Mouse (Mus musculus) midbrain, postnatal 0 days (tissue): ENCODE data around the gene Gm10318. TPM values are rescaled to one million over a fixed set of nuclear protein-coding genes. Genes with fewer than 3 reads are reported as not detected.

Experiments
- ATAC-seq: fragments of 200-750 bp; cut with Nextera tagmentation; 2 replicates; pipeline ENCODE4 v1.8.0; 2017; ENCODE audit warnings: moderate number of reproducible peaks, mild to moderate bottlenecking, moderate TSS enrichment, moderate library complexity; ENCODE audit not compliant: low FRiP score
- DNase-seq: peaks from one replicate; pipeline ENCODE4 v3.0.0-alpha.2; 2015; ENCODE audit warnings: low spot score
- H3K27ac ChIP-seq: fragments of 300-500 bp; sonication (generic); 2 replicates; pipeline ENCODE4 v1.5.1; 2014; ENCODE audit warnings: low read depth, mild to moderate bottlenecking, low read length, mixed read lengths
- H3K27me3 ChIP-seq: fragments of 300-500 bp; sonication (generic); 2 replicates; pipeline ENCODE4 v1.6.1; 2014; ENCODE audit warnings: low read length, control low read depth, mixed read lengths; ENCODE audit not compliant: insufficient read depth
- H3K36me3 ChIP-seq: fragments of 300-500 bp; sonication (generic); 2 replicates; pipeline ENCODE4 v1.6.1; 2014; ENCODE audit warnings: low read length, control low read depth, mixed read lengths; ENCODE audit not compliant: insufficient read depth
- H3K4me1 ChIP-seq: fragments of 300-500 bp; sonication (generic); 2 replicates; pipeline ENCODE4 v1.6.1; 2014; ENCODE audit warnings: mild to moderate bottlenecking, control low read depth, antibody characterized with exemption, low read length, mixed read lengths; ENCODE audit not compliant: insufficient read depth
- H3K4me2 ChIP-seq: fragments of 300-500 bp; sonication (generic); 2 replicates; pipeline ENCODE4 v1.6.1; 2014; ENCODE audit warnings: low read depth, mild to moderate bottlenecking, low read length, mixed read lengths; ENCODE audit not compliant: poor library complexity, severe bottlenecking
- H3K4me3 ChIP-seq: fragments of 300-500 bp; sonication (generic); 2 replicates; pipeline ENCODE4 v1.5.1; 2014; ENCODE audit warnings: low read depth, mild to moderate bottlenecking, low read length, moderate library complexity
- H3K9ac ChIP-seq: fragments of 300-500 bp; sonication (generic); replicated peaks from 2 replicates; pipeline ENCODE4 v1.6.1; 2014; ENCODE audit warnings: mild to moderate bottlenecking, low read length, moderate library complexity, mixed read lengths; ENCODE audit not compliant: poor library complexity, severe bottlenecking
- H3K9me3 ChIP-seq: fragments of 300-500 bp; sonication (generic); 2 replicates; pipeline ENCODE4 v1.6.1; 2016; ENCODE audit warnings: low read length, control low read depth
- CTCF ChIP-seq: IDR thresholded peaks from 2 replicates; pipeline ENCODE4 v1.5.1; 2016; ENCODE audit warnings: antibody characterized with exemption, mild to moderate bottlenecking
- WGBS: fragments of 180-500 bp; shearing (Covaris S2); extraction: QIAGEN DNeasy Blood & Tissue Kit; methylation state at CpG from one replicate; pipeline ENCODE4 v1.1.7; 2014; 5-methylcytosine and 5-hydroxymethylcytosine counted together
- polyA plus RNA-seq: library from polyadenylated mRNA; unstranded; fragments of >200 nt; fragmentation: Nextera tagmentation; extraction: Ambion mirVana; gene quantifications from 2 replicates; pipeline ENCODE4 v1.2.1, GENCODE M21; 2015
- total RNA-seq: library from RNA; depleted of rRNA; stranded (reverse); fragments of >200 nt; gene quantifications from 2 replicates; pipeline ENCODE4 v1.2.3, GENCODE M21; 2014; rRNA removed

Gm10318 gene
- total and polyA plus RNA-seq, 2 experiments from 2014 or later, result not detected

DNA sequence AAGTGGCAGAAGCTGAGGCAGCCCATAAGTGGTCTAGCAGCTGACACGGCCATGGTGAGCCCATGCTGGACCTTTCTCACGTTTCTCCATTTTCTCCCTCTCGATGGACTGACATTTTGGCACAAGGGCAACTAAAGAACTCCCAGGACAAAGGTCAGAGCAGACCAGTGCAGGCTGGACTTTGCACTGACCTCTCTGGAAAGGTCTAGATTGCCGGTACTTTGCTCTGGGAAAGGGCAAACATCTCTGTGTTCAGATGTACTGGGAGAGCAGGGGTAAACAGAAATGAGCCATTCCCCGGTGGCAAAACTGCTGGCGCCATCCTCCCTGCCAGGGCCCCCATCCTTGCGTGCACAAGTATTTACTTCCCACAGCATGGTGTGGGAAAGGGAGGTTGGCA lies 47.5 kb downstream of the Gm10318 start:
- ATAC-seq, result no peak
- Histone ChIP-seq H3K27ac (no peak overlapping the region), H3K9me3 (no peaks in the 10 kb centered on the region), H3K4me1 (peaks cover 7% of the 10 kb centered on the region; the same call in 1 of the 2 replicates), H3K27me3 (no peaks in the 10 kb centered on the region), H3K4me2 (no peak overlapping the region), H3K4me3 (no peak overlapping the region), H3K36me3 (peaks cover 5% of the 10 kb centered on the region), H3K9ac (no peak overlapping the region)
- no peak for DNase-seq
- no peak for TF ChIP-seq CTCF
- WGBS, result 82% methylated on average over 7 of the region's 7 CpGs

GRCm38 (mm10) chr10:77900903-77901818 lies 48.5 kb downstream of the Gm10318 start:
- peak overlapping the region; percentile 53 for H3K4me3 ChIP-seq
- TF ChIP-seq CTCF, result no peak
- H3K4me2 ChIP-seq, result peak overlapping the region; percentile 70
- no peaks in the 10 kb centered on the region for H3K9me3 ChIP-seq
- peak overlapping the region; percentile 80 for H3K27ac ChIP-seq
- 83% methylated on average over 27 of the region's 27 CpGs for WGBS
- ATAC-seq (no peak), DNase-seq (no peak)
- peaks cover 5% of the 10 kb centered on the region for H3K36me3 ChIP-seq
- no peaks in the 10 kb centered on the region for H3K27me3 ChIP-seq
- peaks cover 7% of the 10 kb centered on the region; the same call in 1 of the 2 replicates for H3K4me1 ChIP-seq
- peak overlapping the region; percentile 81; the same call in 1 of the 2 replicates for H3K9ac ChIP-seq

- Histone ChIP-seq H3K4me2 (peak overlapping the region; percentile 70), H3K4me1 (peaks cover 7% of the 10 kb centered on the region; the same call in 1 of the 2 replicates), H3K9ac (peak overlapping the region; percentile 81), H3K27me3 (no peaks in the 10 kb centered on the region), H3K36me3 (peaks cover 5% of the 10 kb centered on the region), H3K4me3 (peak overlapping the region; percentile 53), H3K27ac (peak overlapping the region; percentile 80), H3K9me3 (no peaks in the 10 kb centered on the region)
- DNase-seq (peak; percentile 40), ATAC-seq (peak; percentile 51)
- WGBS, result under 1% methylated on average over 14 of the region's 14 CpGs
- TF ChIP-seq CTCF, result no peak
Measured at GRCm38 (mm10) chr10:77901871-77902210, 49.2 kb downstream of the Gm10318 start.

GRCm38 (mm10) chr10:77902211-77902893 lies 49.7 kb downstream of the Gm10318 start, which contains the start of gene Lrrc3:
Gene Lrrc3 (minus strand): TSS chr10:77902536.
- peak; percentile 72 for ATAC-seq
- H3K4me3 ChIP-seq, result peak within 1 kb of the TSS; percentile 53
- H3K9me3 ChIP-seq, result no peaks in the 10 kb centered on the region
- peak; percentile 70 for DNase-seq
- H3K27ac ChIP-seq, result peak within 1 kb of the TSS; percentile 80
- no peaks in the 10 kb centered on the region for H3K27me3 ChIP-seq
- WGBS, result under 1% methylated on average over 34 of the region's 46 CpGs
- H3K4me2 ChIP-seq, result peak within 1 kb of the TSS; percentile 70
- peaks cover 5% of the 10 kb centered on the region for H3K36me3 ChIP-seq
- peak; percentile 62 for TF ChIP-seq CTCF
- peaks cover 7% of the 10 kb centered on the region; the same call in 1 of the 2 replicates for H3K4me1 ChIP-seq
- peak within 1 kb of the TSS; percentile 81 for H3K9ac ChIP-seq

DNA sequence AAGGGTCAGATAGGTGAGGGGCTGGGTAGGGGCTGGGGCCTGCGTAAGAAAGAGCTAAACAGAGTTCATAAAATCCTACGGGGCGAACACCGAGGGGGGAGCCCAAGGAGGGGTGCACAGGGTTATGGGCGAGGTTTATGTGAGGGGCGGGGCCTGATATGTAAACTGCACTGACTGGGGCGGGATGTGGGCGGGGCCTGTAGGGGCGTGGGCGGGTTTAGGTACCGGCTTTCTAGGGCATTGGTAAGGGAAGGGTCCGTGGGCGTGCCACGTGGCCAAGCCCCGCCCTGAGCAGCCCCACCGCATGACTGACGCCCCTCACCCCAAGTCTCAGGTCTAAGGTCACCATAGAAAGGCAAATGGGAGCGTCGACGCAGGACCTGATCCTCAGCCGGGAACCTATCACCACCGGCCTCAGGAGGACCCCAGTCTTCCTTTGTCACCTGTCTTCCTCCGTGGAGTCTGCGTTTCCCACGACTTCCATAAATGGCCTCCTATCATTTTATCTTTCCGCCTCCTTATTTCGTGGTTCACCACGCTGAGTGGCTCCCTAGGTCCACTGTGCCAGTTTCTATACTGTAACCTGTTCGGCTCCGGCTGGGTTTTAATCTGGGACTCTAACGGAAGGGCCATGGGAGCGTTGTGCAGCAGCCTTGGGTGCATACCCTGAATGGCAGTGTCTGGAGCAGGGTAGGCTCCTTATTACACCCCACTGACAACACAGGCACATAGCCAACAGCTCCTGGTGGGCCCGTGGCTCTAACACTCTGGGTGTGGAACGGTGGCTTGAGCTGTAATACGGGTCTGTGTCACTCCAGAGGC lies 50.4 kb downstream of the Gm10318 start:
- Histone ChIP-seq H3K27me3 (no peaks in the 10 kb centered on the region), H3K36me3 (peaks cover 5% of the 10 kb centered on the region), H3K27ac (peak overlapping the region; percentile 80), H3K4me1 (peaks cover 7% of the 10 kb centered on the region; the same call in 1 of the 2 replicates), H3K4me3 (peak overlapping the region; percentile 53), H3K4me2 (peak overlapping the region; percentile 70), H3K9ac (peak overlapping the region; percentile 81), H3K9me3 (no peaks in the 10 kb centered on the region)
- peak; percentile 86 for ATAC-seq
- no peak for TF ChIP-seq CTCF
- 4% methylated on average over 30 of the region's 35 CpGs for WGBS
- peak; percentile 93 for DNase-seq

Other genes with a start within 250 kb of the Gm10318 start
Only the 30 nearest of the 33 such genes appear.
- gene Tspear, start 166.3 kb upstream of the Gm10318 start, total RNA-seq, result 0.66 and 1.5 TPM in 2 replicates
- gene Tspear, start 166.3 kb upstream of the Gm10318 start, polyA plus RNA-seq, result 0.63 and 1.3 TPM in 2 replicates
- not detected in 2 replicates for gene Gm19402, start 162.1 kb upstream of the Gm10318 start, total RNA-seq
- gene Gm19402, start 162.1 kb upstream of the Gm10318 start, polyA plus RNA-seq, result not detected in 2 replicates
- not detected in 2 replicates for gene Gm9508, start 155.6 kb upstream of the Gm10318 start, total RNA-seq
- gene Gm9508, start 155.6 kb upstream of the Gm10318 start, polyA plus RNA-seq, result not detected in 2 replicates
- not detected in 2 replicates for gene Gm10272, start 146.2 kb upstream of the Gm10318 start, total RNA-seq
- gene Gm10272, start 146.2 kb upstream of the Gm10318 start, polyA plus RNA-seq, result not detected in 2 replicates
- not detected in 2 replicates for gene Gm10024, start 141.4 kb upstream of the Gm10318 start, total RNA-seq
- not detected in 2 replicates for gene Gm10024, start 141.4 kb upstream of the Gm10318 start, polyA plus RNA-seq
- not detected in 2 replicates for gene Gm10142, start 137.1 kb upstream of the Gm10318 start, total RNA-seq
- not detected in 2 replicates for gene Gm10142, start 137.1 kb upstream of the Gm10318 start, polyA plus RNA-seq
- not detected in 2 replicates for gene Krtap12-1, start 132.3 kb upstream of the Gm10318 start, total RNA-seq
- gene Krtap12-1, start 132.3 kb upstream of the Gm10318 start, polyA plus RNA-seq, result not detected in 2 replicates
- gene Gm10100, start 126.4 kb upstream of the Gm10318 start, total RNA-seq, result not detected in 2 replicates
- not detected in 2 replicates for gene Gm10100, start 126.4 kb upstream of the Gm10318 start, polyA plus RNA-seq
- not detected in 2 replicates for gene Gm18596, start 110.2 kb upstream of the Gm10318 start, total RNA-seq
- gene Gm18596, start 110.2 kb upstream of the Gm10318 start, polyA plus RNA-seq, result not detected in 2 replicates
- gene Gm9736, start 101.5 kb upstream of the Gm10318 start, total RNA-seq, result not detected in 2 replicates
- not detected in 2 replicates for gene Gm9736, start 101.5 kb upstream of the Gm10318 start, polyA plus RNA-seq
- gene Gm3233, start 93.2 kb upstream of the Gm10318 start, total RNA-seq, result not detected in 2 replicates
- not detected in 2 replicates for gene Gm3233, start 93.2 kb upstream of the Gm10318 start, polyA plus RNA-seq
- gene Gm3238, start 81.5 kb upstream of the Gm10318 start, total RNA-seq, result not detected in 2 replicates
- gene Gm3238, start 81.5 kb upstream of the Gm10318 start, polyA plus RNA-seq, result not detected in 2 replicates
- gene Gm7138, start 75.9 kb upstream of the Gm10318 start, total RNA-seq, result not detected in 2 replicates
- not detected in 2 replicates for gene Gm7138, start 75.9 kb upstream of the Gm10318 start, polyA plus RNA-seq
- not detected in 2 replicates for gene Gm3250, start 70.3 kb upstream of the Gm10318 start, total RNA-seq
- not detected in 2 replicates for gene Gm3250, start 70.3 kb upstream of the Gm10318 start, polyA plus RNA-seq
- gene Gm7137, start 64.7 kb upstream of the Gm10318 start, total RNA-seq, result not detected in 2 replicates
- not detected in 2 replicates for gene Gm7137, start 64.7 kb upstream of the Gm10318 start, polyA plus RNA-seq
- gene Gm9639, start 57.8 kb upstream of the Gm10318 start, total RNA-seq, result not detected in 2 replicates
- gene Gm9639, start 57.8 kb upstream of the Gm10318 start, polyA plus RNA-seq, result not detected in 2 replicates
- gene Gm19668, start 53.7 kb upstream of the Gm10318 start, total RNA-seq, result not detected in 2 replicates
- gene Gm19668, start 53.7 kb upstream of the Gm10318 start, polyA plus RNA-seq, result not detected in 2 replicates
- not detected in 2 replicates for gene Gm9507, start 41.0 kb upstream of the Gm10318 start, total RNA-seq
- gene Gm9507, start 41.0 kb upstream of the Gm10318 start, polyA plus RNA-seq, result not detected in 2 replicates
- not detected in 2 replicates for gene Gm2696, start 38.2 kb upstream of the Gm10318 start, total RNA-seq
- gene Gm2696, start 38.2 kb upstream of the Gm10318 start, polyA plus RNA-seq, result not detected in 2 replicates
- 0.27 TPM in 1 of 2 replicates, not detected in the other for gene Krtap10-4, start 25.8 kb upstream of the Gm10318 start, total RNA-seq
- gene Krtap10-4, start 25.8 kb upstream of the Gm10318 start, polyA plus RNA-seq, result not detected in 2 replicates
- gene Krtap10-10, start 16.9 kb upstream of the Gm10318 start, total RNA-seq, result not detected in 2 replicates
- not detected in 2 replicates for gene Krtap10-10, start 16.9 kb upstream of the Gm10318 start, polyA plus RNA-seq
- not detected in 2 replicates for gene Gm36176, start 6.1 kb upstream of the Gm10318 start, total RNA-seq
- not detected in 2 replicates for gene Gm36176, start 6.1 kb upstream of the Gm10318 start, polyA plus RNA-seq
- not detected in 2 replicates for gene Gm3285, start 9.1 kb downstream of the Gm10318 start, total RNA-seq
- not detected in 2 replicates for gene Gm3285, start 9.1 kb downstream of the Gm10318 start, polyA plus RNA-seq
- 36.1 and 39.6 TPM in 2 replicates for gene Lrrc3, start 49.7 kb downstream of the Gm10318 start, total RNA-seq
- 29.7 and 29.9 TPM in 2 replicates for gene Lrrc3, start 49.7 kb downstream of the Gm10318 start, polyA plus RNA-seq
- gene Trpm2, start 117.7 kb downstream of the Gm10318 start, total RNA-seq, result 7.3 and 12.5 TPM in 2 replicates
- gene Trpm2, start 117.7 kb downstream of the Gm10318 start, polyA plus RNA-seq, result 5.6 and 8.0 TPM in 2 replicates
- 60.0 and 61.7 TPM in 2 replicates for gene 1810043G02Rik, start 125.7 kb downstream of the Gm10318 start, total RNA-seq
- gene 1810043G02Rik, start 125.7 kb downstream of the Gm10318 start, polyA plus RNA-seq, result 66.2 and 72.6 TPM in 2 replicates
- 165 and 166 TPM in 2 replicates for gene Pfkl, start 157.2 kb downstream of the Gm10318 start, total RNA-seq
- gene Pfkl, start 157.2 kb downstream of the Gm10318 start, polyA plus RNA-seq, result 98.5 and 104 TPM in 2 replicates
- gene Dnmt3l, start 189.1 kb downstream of the Gm10318 start, total RNA-seq, result not detected in 2 replicates
- gene Dnmt3l, start 189.1 kb downstream of the Gm10318 start, polyA plus RNA-seq, result not detected in 2 replicates
- gene Aire, start 190.8 kb downstream of the Gm10318 start, total RNA-seq, result 0.16 and 0.33 TPM in 2 replicates
- 0.20 and 0.31 TPM in 2 replicates for gene Aire, start 190.8 kb downstream of the Gm10318 start, polyA plus RNA-seq
- gene Icosl, start 216.4 kb downstream of the Gm10318 start, total RNA-seq, result 1.7 and 1.8 TPM in 2 replicates
- gene Icosl, start 216.4 kb downstream of the Gm10318 start, polyA plus RNA-seq, result 0.76 and 0.85 TPM in 2 replicates